Mouse (Mus musculus) thymus, adult 2 months (tissue): Measurements from ENCODE around the gene Pacrg.

Source experiments
- CTCF ChIP-seq: fragments of 200-500 bp; IDR thresholded peaks from 2 replicates; pipeline ENCODE4 v1.5.1; 2012; ENCODE audit warnings: mild to moderate bottlenecking, control low read depth, low read length, moderate library complexity, borderline replicate concordance; ENCODE audit not compliant: control insufficient read depth, poor library complexity, insufficient read depth; ENCODE audit errors: extremely low read depth
- POLR2A ChIP-seq: fragments of 200-500 bp; IDR thresholded peaks from 2 replicates; pipeline ENCODE4 v1.6.1; 2012; ENCODE audit warnings: mild to moderate bottlenecking, low read length, control low read depth, moderate library complexity; ENCODE audit not compliant: control insufficient read depth, poor library complexity, insufficient read depth; ENCODE audit errors: extremely low read depth

GRCm38 (mm10) chr17:10363151-10363550 lies 477.0 kb downstream of the Pacrg start:
- TF ChIP-seq POLR2A = no peak
- TF ChIP-seq CTCF = no peak
